Mouse (Mus musculus) heart, embryonic 10.5 days (tissue): Measurements from ENCODE around the gene Eif3m. TPM values are rescaled to one million over a fixed set of nuclear protein-coding genes. Genes with fewer than 3 reads are reported as not detected.
A peak's percentile ranks its signal among the peaks of the same experiment; 100 is the strongest.
"Not testable (repeated sequence)": the region's sequence is repeated elsewhere in the genome, so short reads cannot be mapped to it uniquely, and the experiment has no call there.

Experiments
- DNase-seq: peaks from one replicate; pipeline ENCODE4 v3.0.0-alpha.2; 2017; ENCODE audit warnings: low spot score
- H3K27ac ChIP-seq: fragments of 300-500 bp; sonication (generic); 2 replicates; pipeline ENCODE4 v1.5.1; 2016; ENCODE audit warnings: mild to moderate bottlenecking
- H3K27me3 ChIP-seq: fragments of 300-500 bp; sonication (generic); 2 replicates; pipeline ENCODE4 v1.6.1; 2016; ENCODE audit warnings: mild to moderate bottlenecking; ENCODE audit not compliant: poor library complexity, insufficient read depth, severe bottlenecking
- H3K36me3 ChIP-seq: fragments of 300-500 bp; sonication (generic); 2 replicates; pipeline ENCODE4 v1.6.1; 2016; ENCODE audit warnings: mild to moderate bottlenecking, moderate library complexity
- H3K4me1 ChIP-seq: fragments of 300-500 bp; sonication (generic); 2 replicates; pipeline ENCODE4 v1.6.1; 2016; ENCODE audit warnings: mild to moderate bottlenecking
- H3K4me3 ChIP-seq: fragments of 300-500 bp; sonication (generic); 2 replicates; pipeline ENCODE4 v1.5.1; 2016; ENCODE audit warnings: mild to moderate bottlenecking, moderate library complexity
- H3K9me3 ChIP-seq: fragments of 300-500 bp; sonication (generic); 2 replicates; pipeline ENCODE4 v1.6.1; 2016; ENCODE audit warnings: mild to moderate bottlenecking, moderate library complexity
- WGBS: fragments of 180-500 bp; shearing (Covaris S2); methylation state at CpG from one replicate; pipeline ENCODE4 v1.1.7; 2016; 5-methylcytosine and 5-hydroxymethylcytosine counted together
- polyA plus RNA-seq: library from polyadenylated mRNA; unstranded; fragments of >200 nt; fragmentation: Nextera tagmentation; extraction: Ambion mirVana; gene quantifications from 2 replicates; pipeline ENCODE4 v1.2.1, GENCODE M21; 2016

Gene Eif3m
- polyA plus RNA-seq, 1 experiment from 2014 or later = 287 TPM

DNA sequence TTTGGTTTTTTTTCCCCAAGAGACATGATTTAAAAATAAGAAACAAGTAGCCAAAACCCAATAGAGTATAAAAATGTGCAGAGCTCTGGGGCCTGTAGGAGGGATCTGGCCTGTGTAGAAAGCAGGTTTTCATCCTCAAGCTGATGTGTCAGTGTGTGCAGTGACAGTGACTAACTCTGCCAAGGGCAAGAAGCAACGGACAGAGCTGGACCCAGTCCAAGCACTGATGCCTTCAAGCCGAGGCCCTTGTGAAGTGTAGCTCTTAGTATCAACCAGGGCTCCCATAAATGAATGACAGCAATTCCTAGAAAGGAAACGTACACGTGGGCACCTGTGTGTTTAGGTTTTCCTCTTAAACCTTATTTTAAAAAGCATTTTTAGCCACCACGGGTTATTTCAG, 11.9 kb upstream of the Eif3m start:
- Histone ChIP-seq H3K4me3 (no peak overlapping the region), H3K27ac (no peak overlapping the region), H3K27me3 (no peaks in the 10 kb centered on the region; the same call in 1 of the 2 replicates), H3K4me1 (peaks cover under 1% of the 10 kb centered on the region), H3K36me3 (no peaks in the 10 kb centered on the region), H3K9me3 (no peaks in the 10 kb centered on the region)
- DNase-seq = no peak
- 68% methylated on average over 5 of the region's 5 CpGs for WGBS

DNA sequence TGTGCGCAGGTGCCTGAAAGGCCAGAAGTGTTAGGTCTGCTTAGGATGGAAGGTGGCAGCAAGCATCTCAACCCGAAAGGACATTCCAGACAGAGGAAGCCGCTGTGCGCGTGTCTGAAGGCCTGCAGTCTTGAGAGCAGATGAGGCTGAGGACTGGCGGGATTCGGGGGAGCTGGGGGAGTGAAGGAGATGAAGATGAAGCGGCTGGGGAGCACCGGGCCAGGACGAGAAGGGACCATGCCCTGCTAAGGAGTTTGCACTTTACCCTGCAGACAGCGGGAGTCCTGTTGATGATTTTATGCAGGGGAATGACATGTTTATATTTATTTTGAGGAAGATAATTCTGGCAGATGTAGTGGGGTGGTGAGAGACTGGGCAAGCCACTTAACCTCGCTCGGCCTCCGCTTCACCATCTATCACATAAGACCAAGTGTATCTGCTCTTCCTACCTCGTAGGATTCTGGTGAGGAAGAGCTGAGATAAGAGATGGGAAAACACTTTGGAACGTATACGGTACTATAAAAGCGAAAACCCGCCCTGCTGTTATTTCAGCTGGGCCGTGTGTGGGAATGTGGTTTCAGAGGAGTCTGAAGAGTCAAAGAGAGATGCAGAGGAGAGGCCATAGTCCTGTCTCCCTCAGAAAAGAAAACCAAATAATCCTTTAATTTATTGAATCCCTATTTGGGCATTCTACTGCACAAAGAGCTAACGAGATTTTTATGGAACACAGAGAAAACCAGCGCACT, 10.2 kb upstream of the Eif3m start:
- Histone ChIP-seq H3K4me1 (peaks cover 13% of the 10 kb centered on the region), H3K27me3 (no peaks in the 10 kb centered on the region; the same call in 1 of the 2 replicates), H3K36me3 (no peaks in the 10 kb centered on the region), H3K9me3 (no peaks in the 10 kb centered on the region), H3K4me3 (no peak overlapping the region), H3K27ac (no peak overlapping the region)
- no peak for DNase-seq
- 59% methylated on average over 22 of the region's 22 CpGs for WGBS

DNA sequence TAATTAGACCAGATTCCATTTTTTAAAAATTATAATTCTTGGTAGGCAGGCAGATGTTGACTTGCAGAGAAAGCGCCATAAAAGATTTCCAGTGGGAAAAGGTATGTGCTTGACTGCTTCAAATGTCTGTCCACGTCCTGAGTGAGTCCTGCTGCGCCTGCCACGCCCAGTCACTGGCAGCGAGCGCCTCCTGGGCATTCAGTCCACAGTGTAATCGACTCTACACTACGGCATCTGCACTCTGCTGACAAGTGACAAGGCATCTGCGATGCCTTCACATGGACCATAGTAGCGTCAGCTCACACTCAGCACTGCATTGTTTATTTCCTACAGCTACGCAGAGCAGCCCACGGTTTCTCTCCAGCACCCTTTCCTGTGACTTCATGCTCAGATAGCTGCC, 8.7 kb upstream of the Eif3m start:
- not testable (repeated sequence) for H3K36me3 ChIP-seq, H3K4me3 ChIP-seq, DNase-seq, H3K9me3 ChIP-seq, H3K27me3 ChIP-seq, H3K27ac ChIP-seq
- H3K4me1 ChIP-seq = peaks cover 13% of the 10 kb centered on the region
- 56% methylated on average over 12 of the region's 12 CpGs for WGBS

DNA sequence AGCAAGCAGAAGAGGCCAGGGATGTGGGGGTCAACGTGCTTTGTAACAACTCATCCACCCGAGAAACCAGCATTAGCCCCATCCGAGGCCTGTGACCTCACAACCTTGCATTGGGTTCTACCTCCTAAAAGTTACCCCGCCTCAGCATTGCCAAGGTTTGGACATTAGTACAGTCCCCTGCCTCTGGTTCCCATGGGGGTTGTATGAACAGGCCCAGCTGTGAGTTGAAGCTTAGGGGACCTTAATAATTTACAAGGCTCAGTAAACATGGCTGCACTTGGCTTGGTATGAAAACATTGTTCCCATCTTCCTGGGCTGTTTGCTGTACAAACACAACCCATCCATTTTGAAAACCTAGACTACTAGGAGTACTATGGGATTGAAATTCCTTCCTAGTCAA, 6.9 kb upstream of the Eif3m start:
- WGBS = 79% methylated on average over 4 of the region's 4 CpGs

DNA sequence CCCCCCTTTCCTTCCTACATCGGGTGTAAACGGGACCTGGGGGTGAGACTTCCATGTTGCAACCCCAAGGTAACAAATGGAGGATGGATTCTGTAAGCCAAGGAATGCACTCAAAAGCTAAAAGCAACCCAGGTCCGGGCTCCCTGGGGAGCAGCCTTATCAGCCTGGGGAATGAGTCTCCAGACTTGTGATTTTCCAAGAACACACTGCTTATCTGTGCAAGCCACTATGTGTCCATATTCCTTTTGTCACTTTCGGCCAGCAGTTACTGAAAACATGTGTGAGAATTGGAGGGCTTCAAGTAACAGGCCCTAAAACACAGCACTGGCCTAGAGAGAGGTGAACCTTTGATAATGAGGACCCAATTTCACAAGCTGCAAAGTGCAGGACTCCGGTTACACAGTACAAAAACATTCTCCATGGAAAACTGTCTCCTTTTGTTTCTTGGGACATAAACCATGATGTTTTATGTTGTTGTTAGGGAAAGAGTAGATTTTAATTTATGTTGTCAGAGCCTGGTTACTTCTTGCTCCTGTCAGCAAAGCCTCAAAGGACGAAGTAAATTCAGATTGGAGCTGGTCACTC, 6.2 kb upstream of the Eif3m start:
- no peaks in the 10 kb centered on the region for H3K36me3 ChIP-seq
- no peak for DNase-seq
- WGBS = 34% methylated on average over 6 of the region's 6 CpGs

More for the DNA sequence above, 6.9 kb upstream of the Eif3m start:
- H3K27ac ChIP-seq = 0 out of 2 replicates have a peak overlapping the region, but pooled peaks have one; percentile 16
- H3K9me3 ChIP-seq = no peaks in the 10 kb centered on the region
- H3K4me1 ChIP-seq = peaks cover 13% of the 10 kb centered on the region
- no peaks in the 10 kb centered on the region for H3K27me3 ChIP-seq
- no peak for DNase-seq
- no peak overlapping the region for H3K4me3 ChIP-seq
- no peaks in the 10 kb centered on the region for H3K36me3 ChIP-seq

DNA sequence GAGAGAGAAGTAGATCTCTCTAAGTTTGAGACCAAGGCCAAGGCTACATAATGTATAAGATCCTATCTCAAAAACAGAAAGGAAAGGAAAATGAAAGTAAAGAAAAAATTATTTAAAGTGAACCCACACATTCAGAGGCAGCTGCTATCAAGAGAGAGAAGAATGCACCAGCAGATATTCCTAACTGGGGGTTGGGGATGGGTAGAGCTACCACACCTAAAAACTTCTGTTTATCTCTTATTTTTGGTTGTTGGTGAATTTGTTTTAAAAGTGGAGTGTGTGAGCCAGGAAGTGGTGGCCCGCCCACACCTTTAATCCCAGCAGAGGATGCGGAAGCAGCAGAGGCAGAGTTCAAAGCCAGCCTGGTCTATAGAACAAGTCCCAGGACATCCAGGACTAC, 5.0 kb upstream of the Eif3m start:
- H3K9me3 ChIP-seq = no peaks in the 10 kb centered on the region
- no peaks in the 10 kb centered on the region for H3K36me3 ChIP-seq
- WGBS = 88% methylated on average over 2 of the region's 2 CpGs
- no peak overlapping the region for H3K4me3 ChIP-seq
- H3K27me3 ChIP-seq = no peaks in the 10 kb centered on the region
- DNase-seq = no peak
- no peak overlapping the region for H3K27ac ChIP-seq
- H3K4me1 ChIP-seq = peaks cover 19% of the 10 kb centered on the region

More for the DNA sequence above, 6.2 kb upstream of the Eif3m start:
- no peak overlapping the region for H3K4me3 ChIP-seq
- no peak overlapping the region for H3K27ac ChIP-seq
- H3K27me3 ChIP-seq = no peaks in the 10 kb centered on the region
- no peaks in the 10 kb centered on the region for H3K9me3 ChIP-seq
- peaks cover 13% of the 10 kb centered on the region for H3K4me1 ChIP-seq

DNA sequence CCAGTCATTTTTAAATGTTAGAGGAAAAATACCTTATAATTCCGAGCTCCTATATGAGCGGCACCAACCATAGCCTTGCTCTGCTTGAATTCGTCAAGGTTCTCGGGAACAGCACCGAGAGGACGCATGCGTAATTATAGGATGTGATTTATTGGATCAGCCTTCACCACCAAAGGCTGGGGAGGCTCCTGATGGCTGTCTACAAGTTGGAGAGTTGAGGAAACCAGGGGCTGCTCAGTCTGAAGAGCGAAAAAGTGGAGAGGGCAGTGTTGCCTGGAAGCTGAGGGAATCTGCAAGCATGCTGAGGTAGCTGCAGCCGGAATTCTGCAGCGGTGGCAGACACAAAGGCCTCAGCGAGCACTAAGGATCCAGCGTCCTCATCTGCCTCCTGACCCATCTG, 4.4 kb upstream of the Eif3m start:
- no peak for DNase-seq
- Histone ChIP-seq H3K9me3 (no peaks in the 10 kb centered on the region), H3K4me3 (no peak overlapping the region), H3K27me3 (no peaks in the 10 kb centered on the region), H3K4me1 (peaks cover 19% of the 10 kb centered on the region), H3K36me3 (no peaks in the 10 kb centered on the region), H3K27ac (no peak overlapping the region)
- 81% methylated on average over 12 of the region's 12 CpGs for WGBS

DNA sequence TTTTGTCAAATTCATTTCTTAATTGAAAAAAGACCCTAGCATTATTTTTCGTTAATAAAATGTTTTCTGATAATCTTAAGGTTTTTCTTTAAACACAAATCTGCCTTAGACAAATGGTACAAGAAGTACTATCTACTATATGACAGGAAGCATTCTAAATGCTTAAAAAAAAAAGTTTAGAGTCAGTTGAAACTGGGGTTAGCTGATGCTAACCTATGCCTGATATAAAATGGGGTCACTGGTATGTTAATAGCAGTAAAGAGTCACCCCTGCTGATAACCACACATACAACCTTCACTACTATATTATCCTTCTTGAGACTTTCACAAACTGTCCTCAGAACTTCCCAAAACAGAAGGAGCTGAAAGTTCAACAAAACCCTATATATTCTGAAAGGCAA, 2.6 kb upstream of the Eif3m start:
- no peaks in the 10 kb centered on the region for H3K9me3 ChIP-seq
- H3K36me3 ChIP-seq = no peaks in the 10 kb centered on the region
- H3K27me3 ChIP-seq = no peaks in the 10 kb centered on the region
- no peak overlapping the region for H3K27ac ChIP-seq
- WGBS = 84% methylated on average over 1 of the region's 1 CpGs
- DNase-seq = no peak
- H3K4me1 ChIP-seq = peaks cover 23% of the 10 kb centered on the region
- no peak overlapping the region for H3K4me3 ChIP-seq

DNA sequence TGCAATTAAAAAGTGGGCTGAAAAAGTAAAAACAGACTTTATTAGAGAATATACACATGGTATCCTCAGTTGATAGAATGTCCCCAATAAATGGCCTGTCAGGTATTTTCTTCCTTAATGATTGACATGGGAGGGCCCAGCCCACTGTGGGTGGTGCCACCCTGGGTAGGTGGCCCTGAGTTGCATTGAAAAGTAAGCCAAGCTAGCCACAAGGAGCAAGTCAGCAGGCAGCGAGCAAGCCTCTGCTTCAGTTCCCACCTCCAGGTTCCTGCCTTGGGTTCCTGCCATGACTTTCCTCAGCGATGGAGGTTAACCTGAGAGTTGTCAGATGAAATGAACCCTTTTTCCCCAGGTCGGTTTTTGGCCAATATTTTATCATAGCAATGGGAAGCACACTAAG, 922 bp upstream of the Eif3m start:
- H3K4me1 ChIP-seq = peaks cover 13% of the 10 kb centered on the region; the same call in 1 of the 2 replicates
- H3K4me3 ChIP-seq = 0 out of 2 replicates have a peak overlapping the region, but pooled peaks have one; percentile 99
- DNase-seq = no peak
- WGBS = 88% methylated on average over 3 of the region's 3 CpGs
- H3K27me3 ChIP-seq = no peaks in the 10 kb centered on the region
- H3K36me3 ChIP-seq = peaks cover 11% of the 10 kb centered on the region
- no peaks in the 10 kb centered on the region for H3K9me3 ChIP-seq
- H3K27ac ChIP-seq = no peak overlapping the region

DNA sequence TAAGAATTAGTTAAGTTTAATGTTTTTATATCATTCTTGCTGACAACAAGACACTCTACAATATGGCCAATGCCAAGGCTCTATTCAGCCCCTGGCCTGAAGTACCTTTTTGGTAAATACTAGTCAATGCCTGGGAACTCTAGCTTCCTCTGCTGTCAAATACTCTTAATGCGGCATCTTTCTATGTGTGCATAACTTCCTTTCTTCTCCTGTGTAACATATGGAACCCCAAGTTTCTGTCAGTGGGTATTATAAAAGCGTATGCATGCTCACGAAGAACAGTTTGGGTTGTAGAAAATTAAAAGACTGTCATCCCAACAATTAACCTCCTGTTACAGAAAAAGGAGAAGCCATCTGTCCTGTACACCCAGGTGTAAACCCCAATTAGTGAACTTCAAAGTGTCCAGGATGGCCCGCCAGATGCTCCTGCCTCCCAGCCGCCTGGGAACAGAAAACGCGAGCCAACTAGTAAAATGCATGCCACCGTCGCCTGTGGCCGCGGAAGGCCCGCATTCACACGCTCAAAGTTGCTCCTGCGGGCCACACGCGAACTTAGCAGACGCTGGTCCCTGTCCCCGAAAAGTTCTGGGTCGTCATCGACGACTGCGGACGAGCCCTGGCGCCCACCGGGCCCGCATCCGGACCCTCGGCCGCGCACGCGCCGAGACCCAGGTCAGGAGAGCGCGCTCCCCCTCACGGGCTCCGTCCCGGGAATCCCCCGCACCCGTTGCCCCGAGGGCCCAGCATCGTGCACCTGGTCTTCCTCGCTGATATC, 501 bp downstream of the Eif3m start:
- no peaks in the 10 kb centered on the region for H3K27me3 ChIP-seq
- H3K9me3 ChIP-seq = no peaks in the 10 kb centered on the region
- no peak for DNase-seq
- under 1% methylated on average over 43 of the region's 43 CpGs for WGBS
- peaks cover 24% of the 10 kb centered on the region for H3K36me3 ChIP-seq
- H3K4me1 ChIP-seq = peaks cover 11% of the 10 kb centered on the region; the same call in 1 of the 2 replicates
- peak overlapping the region; percentile 99 for H3K4me3 ChIP-seq
- peak overlapping the region; percentile 92 for H3K27ac ChIP-seq

DNA sequence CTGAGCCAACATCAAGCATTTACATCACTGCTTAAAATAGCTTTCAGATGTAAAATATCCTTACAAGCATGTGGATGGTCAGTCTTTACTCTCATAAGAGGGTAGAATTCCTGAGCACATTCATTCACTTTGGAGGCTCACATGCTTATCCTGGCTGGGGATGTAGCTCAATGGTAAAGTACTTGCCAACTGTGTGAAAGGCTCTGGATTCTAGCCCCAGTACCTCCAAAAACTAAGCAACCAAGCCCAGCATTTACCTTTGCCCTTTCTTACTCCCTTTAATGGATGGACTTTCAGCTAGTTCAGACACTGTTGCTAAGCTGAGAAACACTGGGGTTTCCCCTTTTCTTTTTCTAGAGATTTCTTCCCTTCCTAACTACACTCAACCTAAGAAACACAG, 9.6 kb downstream of the Eif3m start:
- Histone ChIP-seq H3K27me3 (no peaks in the 10 kb centered on the region), H3K9me3 (no peaks in the 10 kb centered on the region), H3K4me1 (no peaks in the 10 kb centered on the region), H3K4me3 (no peak overlapping the region), H3K36me3 (peaks cover 90% of the 10 kb centered on the region), H3K27ac (no peak overlapping the region)
- no peak for DNase-seq

DNA sequence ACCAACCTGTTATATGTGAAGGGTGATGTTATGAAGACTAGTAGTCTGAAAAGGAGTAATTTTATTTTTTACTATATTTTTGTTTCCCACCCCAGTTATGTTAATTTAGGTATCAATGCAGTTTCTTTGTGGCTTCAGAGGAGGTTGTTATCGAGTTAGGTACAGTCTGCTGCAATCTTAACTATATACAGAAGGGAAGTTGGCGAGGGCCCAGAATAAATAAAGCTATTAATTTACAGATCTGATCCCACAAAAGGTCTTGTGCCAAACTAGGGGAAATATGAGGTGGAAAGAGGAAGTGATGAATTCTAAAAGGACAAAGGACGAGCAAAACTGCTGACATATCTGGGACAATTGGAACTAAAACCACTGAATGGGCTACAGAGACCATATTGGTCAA, 20.7 kb downstream of the Eif3m start:
- H3K27me3 ChIP-seq = no peaks in the 10 kb centered on the region
- WGBS = 86% methylated on average over 3 of the region's 3 CpGs
- no peak overlapping the region for H3K27ac ChIP-seq
- H3K36me3 ChIP-seq = peaks cover 19% of the 10 kb centered on the region
- no peak for DNase-seq
- H3K4me1 ChIP-seq = no peaks in the 10 kb centered on the region
- no peak overlapping the region for H3K4me3 ChIP-seq
- H3K9me3 ChIP-seq = no peaks in the 10 kb centered on the region

DNA sequence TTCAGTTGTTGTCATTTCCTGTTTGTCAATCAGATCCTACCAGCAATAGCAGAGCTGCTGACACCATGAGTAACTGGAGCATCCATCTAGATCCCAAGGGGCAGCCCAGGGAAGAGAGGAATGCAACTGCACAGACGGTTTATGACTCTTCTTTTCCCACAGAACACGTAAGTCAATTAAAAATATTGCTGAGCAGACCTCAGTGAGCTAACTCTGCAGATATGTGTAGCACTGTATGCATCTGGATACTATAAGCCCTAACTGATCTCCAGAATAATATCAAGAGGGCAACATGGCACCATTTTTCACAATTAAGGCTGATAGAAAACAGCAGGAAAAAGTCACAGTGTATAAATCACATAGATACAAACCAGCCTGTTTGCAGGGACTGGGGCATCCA, 22.4 kb downstream of the Eif3m start:
- no peak overlapping the region for H3K4me3 ChIP-seq
- peaks cover 16% of the 10 kb centered on the region for H3K36me3 ChIP-seq
- WGBS = 70% methylated on average over 2 of the region's 2 CpGs
- H3K27ac ChIP-seq = no peak overlapping the region
- no peaks in the 10 kb centered on the region for H3K4me1 ChIP-seq
- H3K27me3 ChIP-seq = no peaks in the 10 kb centered on the region
- H3K9me3 ChIP-seq = no peaks in the 10 kb centered on the region
- DNase-seq = no peak
